Mouse (Mus musculus): ENCODE data around the gene Lasp1. TPM values are rescaled to one million over a fixed set of nuclear protein-coding genes. Genes with fewer than 3 reads are reported as not detected.
A peak's percentile ranks its signal among the peaks of the same experiment; 100 is the strongest.

Gene Lasp1
- polyA plus RNA-seq, 1 experiment from 2014 or later: 62.6 TPM

GRCm38 (mm10) chr11:97815736-97816135 lies 16.9 kb downstream of the Lasp1 start:
- WGBS: 71% methylated on average over 11 of the region's 11 CpGs
- H3K4me3 ChIP-seq (ENCODE audit: low read depth, low read length): no peak overlapping the region
- H3K4me1 ChIP-seq (ENCODE audit: control insufficient read depth, insufficient read depth, low read length): peaks cover 39% of the 10 kb centered on the region
- H3K9ac ChIP-seq (replicated peaks; ENCODE audit: low read length): peak overlapping the region; percentile 22; the same call in 1 of the 2 replicates
- H3K36me3 ChIP-seq (replicated peaks; ENCODE audit: control insufficient read depth, insufficient read depth, low read depth, low read length): no peaks in the 10 kb centered on the region; the same call in 1 of the 2 replicates
- no peaks in the 10 kb centered on the region for H3K27me3 ChIP-seq (ENCODE audit: control insufficient read depth, insufficient read depth, low read length)
- no peaks in the 10 kb centered on the region for H3K9me3 ChIP-seq (replicated peaks; ENCODE audit: control insufficient read depth, low read length)
- no peak for ATAC-seq (replicated peaks; ENCODE audit: insufficient number of reproducible peaks, low FRiP score, low TSS enrichment, low read depth)
- peak overlapping the region; percentile 20; the same call in 1 of the 2 replicates for H3K27ac ChIP-seq (replicated peaks; ENCODE audit: low read depth, low read length)
- no peak for DNase-seq (ENCODE audit: low spot score)
- no peak overlapping the region for H3K4me2 ChIP-seq (ENCODE audit: low read depth, low read length)

- Histone ChIP-seq H3K27me3 (ENCODE audit: control insufficient read depth, insufficient read depth, low read length) (no peaks in the 10 kb centered on the region), H3K4me3 (ENCODE audit: low read depth, low read length) (no peak overlapping the region), H3K4me1 (ENCODE audit: control insufficient read depth, insufficient read depth, low read length) (peaks cover 39% of the 10 kb centered on the region), H3K9ac (replicated peaks; ENCODE audit: low read length) (no peak overlapping the region), H3K4me2 (ENCODE audit: low read depth, low read length) (no peak overlapping the region), H3K36me3 (replicated peaks; ENCODE audit: control insufficient read depth, insufficient read depth, low read depth, low read length) (no peaks in the 10 kb centered on the region; the same call in 1 of the 2 replicates), H3K27ac (replicated peaks; ENCODE audit: low read depth, low read length) (no peak overlapping the region), H3K9me3 (replicated peaks; ENCODE audit: control insufficient read depth, low read length) (no peaks in the 10 kb centered on the region)
- ATAC-seq (replicated peaks; ENCODE audit: insufficient number of reproducible peaks, low FRiP score, low TSS enrichment, low read depth) (no peak), DNase-seq (ENCODE audit: low spot score) (no peak)
- WGBS: 57% methylated on average over 5 of the region's 5 CpGs
Measured at GRCm38 (mm10) chr11:97816176-97816575, 17.4 kb downstream of the Lasp1 start.

GRCm38 (mm10) chr11:97816916-97817315 lies 18.1 kb downstream of the Lasp1 start:
- ATAC-seq (replicated peaks; ENCODE audit: insufficient number of reproducible peaks, low FRiP score, low TSS enrichment, low read depth) (no peak), DNase-seq (ENCODE audit: low spot score) (peak; percentile 12)
- Histone ChIP-seq H3K9me3 (replicated peaks; ENCODE audit: control insufficient read depth, low read length) (no peaks in the 10 kb centered on the region), H3K9ac (replicated peaks; ENCODE audit: low read length) (0 out of 2 replicates have a peak overlapping the region, but pooled peaks have one; percentile 2), H3K4me2 (ENCODE audit: low read depth, low read length) (no peak overlapping the region), H3K36me3 (replicated peaks; ENCODE audit: control insufficient read depth, insufficient read depth, low read depth, low read length) (no peaks in the 10 kb centered on the region; the same call in 1 of the 2 replicates), H3K27ac (replicated peaks; ENCODE audit: low read depth, low read length) (0 out of 2 replicates have a peak overlapping the region, but pooled peaks have one; percentile 10), H3K27me3 (ENCODE audit: control insufficient read depth, insufficient read depth, low read length) (no peaks in the 10 kb centered on the region), H3K4me3 (ENCODE audit: low read depth, low read length) (no peak overlapping the region), H3K4me1 (ENCODE audit: control insufficient read depth, insufficient read depth, low read length) (peaks cover 34% of the 10 kb centered on the region)
- WGBS: 25% methylated on average over 9 of the region's 9 CpGs

- Histone ChIP-seq H3K4me3 (ENCODE audit: low read depth, low read length) (no peak overlapping the region), H3K9me3 (replicated peaks; ENCODE audit: control insufficient read depth, low read length) (no peaks in the 10 kb centered on the region), H3K9ac (replicated peaks; ENCODE audit: low read length) (no peak overlapping the region), H3K4me2 (ENCODE audit: low read depth, low read length) (no peak overlapping the region), H3K27ac (replicated peaks; ENCODE audit: low read depth, low read length) (no peak overlapping the region), H3K36me3 (replicated peaks; ENCODE audit: control insufficient read depth, insufficient read depth, low read depth, low read length) (no peaks in the 10 kb centered on the region; the same call in 1 of the 2 replicates), H3K27me3 (ENCODE audit: control insufficient read depth, insufficient read depth, low read length) (no peaks in the 10 kb centered on the region), H3K4me1 (ENCODE audit: control insufficient read depth, insufficient read depth, low read length) (peaks cover 32% of the 10 kb centered on the region)
- ATAC-seq (replicated peaks; ENCODE audit: insufficient number of reproducible peaks, low FRiP score, low TSS enrichment, low read depth): no peak
- peak; percentile 60 for DNase-seq (ENCODE audit: low spot score)
- 27% methylated on average over 5 of the region's 5 CpGs for WGBS
Measured at GRCm38 (mm10) chr11:97817379-97817778, 18.6 kb downstream of the Lasp1 start.

GRCm38 (mm10) chr11:97818003-97818402 lies 19.2 kb downstream of the Lasp1 start:
- 31% methylated on average over 6 of the region's 6 CpGs for WGBS
- H3K27me3 ChIP-seq (ENCODE audit: control insufficient read depth, insufficient read depth, low read length): no peaks in the 10 kb centered on the region
- no peak overlapping the region for H3K4me3 ChIP-seq (ENCODE audit: low read depth, low read length)
- no peaks in the 10 kb centered on the region for H3K9me3 ChIP-seq (replicated peaks; ENCODE audit: control insufficient read depth, low read length)
- no peaks in the 10 kb centered on the region; the same call in 1 of the 2 replicates for H3K36me3 ChIP-seq (replicated peaks; ENCODE audit: control insufficient read depth, insufficient read depth, low read depth, low read length)
- ATAC-seq (replicated peaks; ENCODE audit: insufficient number of reproducible peaks, low FRiP score, low TSS enrichment, low read depth) (no peak), DNase-seq (ENCODE audit: low spot score) (no peak)
- peaks cover 26% of the 10 kb centered on the region for H3K4me1 ChIP-seq (ENCODE audit: control insufficient read depth, insufficient read depth, low read length)
- H3K4me2 ChIP-seq (ENCODE audit: low read depth, low read length): no peak overlapping the region
- no peak overlapping the region; the same call in 1 of the 2 replicates for H3K9ac ChIP-seq (replicated peaks; ENCODE audit: low read length)
- 0 out of 2 replicates have a peak overlapping the region, but pooled peaks have one; percentile 65 for H3K27ac ChIP-seq (replicated peaks; ENCODE audit: low read depth, low read length)

GRCm38 (mm10) chr11:97818571-97818970 lies 19.8 kb downstream of the Lasp1 start:
- Histone ChIP-seq H3K36me3 (replicated peaks; ENCODE audit: control insufficient read depth, insufficient read depth, low read depth, low read length) (no peaks in the 10 kb centered on the region; the same call in 1 of the 2 replicates), H3K9me3 (replicated peaks; ENCODE audit: control insufficient read depth, low read length) (no peaks in the 10 kb centered on the region), H3K9ac (replicated peaks; ENCODE audit: low read length) (peak overlapping the region; percentile 48), H3K4me2 (ENCODE audit: low read depth, low read length) (no peak overlapping the region), H3K27me3 (ENCODE audit: control insufficient read depth, insufficient read depth, low read length) (no peaks in the 10 kb centered on the region), H3K27ac (replicated peaks; ENCODE audit: low read depth, low read length) (peak overlapping the region; percentile 65), H3K4me3 (ENCODE audit: low read depth, low read length) (no peak overlapping the region), H3K4me1 (ENCODE audit: control insufficient read depth, insufficient read depth, low read length) (peaks cover 22% of the 10 kb centered on the region)
- ATAC-seq (replicated peaks; ENCODE audit: insufficient number of reproducible peaks, low FRiP score, low TSS enrichment, low read depth) (no peak), DNase-seq (ENCODE audit: low spot score) (peak; percentile 64)
- WGBS: 7% methylated on average over 4 of the region's 4 CpGs

- no peak for ATAC-seq (replicated peaks; ENCODE audit: insufficient number of reproducible peaks, low FRiP score, low TSS enrichment, low read depth)
- H3K4me1 ChIP-seq (ENCODE audit: control insufficient read depth, insufficient read depth, low read length): peaks cover 22% of the 10 kb centered on the region
- 66% methylated on average over 4 of the region's 4 CpGs for WGBS
- no peak overlapping the region for H3K4me2 ChIP-seq (ENCODE audit: low read depth, low read length)
- H3K9me3 ChIP-seq (replicated peaks; ENCODE audit: control insufficient read depth, low read length): no peaks in the 10 kb centered on the region
- no peak overlapping the region for H3K4me3 ChIP-seq (ENCODE audit: low read depth, low read length)
- H3K9ac ChIP-seq (replicated peaks; ENCODE audit: low read length): peak overlapping the region; percentile 48
- no peaks in the 10 kb centered on the region; the same call in 1 of the 2 replicates for H3K36me3 ChIP-seq (replicated peaks; ENCODE audit: control insufficient read depth, insufficient read depth, low read depth, low read length)
- H3K27me3 ChIP-seq (ENCODE audit: control insufficient read depth, insufficient read depth, low read length): no peaks in the 10 kb centered on the region
- no peak for DNase-seq (ENCODE audit: low spot score)
- no peak overlapping the region for H3K27ac ChIP-seq (replicated peaks; ENCODE audit: low read depth, low read length)
Measured at GRCm38 (mm10) chr11:97819102-97819501, 20.3 kb downstream of the Lasp1 start.

GRCm38 (mm10) chr11:97819923-97820322 lies 21.1 kb downstream of the Lasp1 start:
- H3K4me3 ChIP-seq (ENCODE audit: low read depth, low read length): no peak overlapping the region
- peaks cover 22% of the 10 kb centered on the region for H3K4me1 ChIP-seq (ENCODE audit: control insufficient read depth, insufficient read depth, low read length)
- WGBS: 67% methylated on average over 5 of the region's 5 CpGs
- no peak for DNase-seq (ENCODE audit: low spot score)
- no peak overlapping the region for H3K27ac ChIP-seq (replicated peaks; ENCODE audit: low read depth, low read length)
- no peak overlapping the region for H3K9ac ChIP-seq (replicated peaks; ENCODE audit: low read length)
- no peaks in the 10 kb centered on the region for H3K9me3 ChIP-seq (replicated peaks; ENCODE audit: control insufficient read depth, low read length)
- H3K36me3 ChIP-seq (replicated peaks; ENCODE audit: control insufficient read depth, insufficient read depth, low read depth, low read length): no peaks in the 10 kb centered on the region; the same call in 1 of the 2 replicates
- no peak overlapping the region for H3K4me2 ChIP-seq (ENCODE audit: low read depth, low read length)
- no peaks in the 10 kb centered on the region for H3K27me3 ChIP-seq (ENCODE audit: control insufficient read depth, insufficient read depth, low read length)
- no peak for ATAC-seq (replicated peaks; ENCODE audit: insufficient number of reproducible peaks, low FRiP score, low TSS enrichment, low read depth)

All from embryonic facial prominence, embryonic 11.5 days (tissue).